Mouse (Mus musculus) gastrocnemius, postnatal 25 days (tissue): ENCODE results near the gene Edem2. TPM values are rescaled to one million over a fixed set of nuclear protein-coding genes. Genes with fewer than 3 reads are reported as not detected.

Experiments
- DNase-seq: peaks from one replicate; pipeline ENCODE4 v3.0.0; 2022
- total RNA-seq, 2 experiments: library from RNA; stranded (reverse); gene quantifications; 1 replicate in 1 of 2; 2 replicates in 1 of 2; pipeline ENCODE4 v1.2.3; 2021

The Edem2 gene
- total RNA-seq, 2 experiments from 2014 or later: 3.9 to 5.0 TPM

- DNase-seq: no peak
Measured at GRCm38 (mm10) chr2:155687746-155688145, 41.5 kb downstream of the Edem2 start.

GRCm38 (mm10) chr2:155686572-155686971, 42.7 kb downstream of the Edem2 start:
- DNase-seq: no peak

- DNase-seq: no peak
Measured at GRCm38 (mm10) chr2:155683821-155684220, 45.5 kb downstream of the Edem2 start.

- no peak for DNase-seq
Measured at GRCm38 (mm10) chr2:155683137-155683536, 46.1 kb downstream of the Edem2 start.

- DNase-seq: no peak
Measured at GRCm38 (mm10) chr2:155681874-155682273, 47.4 kb downstream of the Edem2 start.

GRCm38 (mm10) chr2:155681194-155681593, 48.1 kb downstream of the Edem2 start:
- no peak for DNase-seq

GRCm38 (mm10) chr2:155680591-155680990, 48.7 kb downstream of the Edem2 start:
- no peak for DNase-seq

GRCm38 (mm10) chr2:155679586-155680110, 49.6 kb downstream of the Edem2 start:
- no peak for DNase-seq

- no peak for DNase-seq
Measured at GRCm38 (mm10) chr2:155675118-155675517, 54.2 kb downstream of the Edem2 start.

- DNase-seq: peak; percentile 33
Measured at GRCm38 (mm10) chr2:155673546-155673945, 55.7 kb downstream of the Edem2 start.

GRCm38 (mm10) chr2:155671236-155671635, 58.0 kb downstream of the Edem2 start:
- no peak for DNase-seq

GRCm38 (mm10) chr2:155668461-155668860, 60.8 kb downstream of the Edem2 start:
- DNase-seq: no peak

GRCm38 (mm10) chr2:155667881-155668280, 61.4 kb downstream of the Edem2 start:
- DNase-seq: no peak

GRCm38 (mm10) chr2:155663910-155664460, 65.3 kb downstream of the Edem2 start:
- DNase-seq: no peak

- no peak for DNase-seq
Measured at GRCm38 (mm10) chr2:155663097-155663496, 66.2 kb downstream of the Edem2 start.

- no peak for DNase-seq
Measured at GRCm38 (mm10) chr2:155662390-155662789, 66.9 kb downstream of the Edem2 start.

- DNase-seq: no peak
Measured at GRCm38 (mm10) chr2:155655759-155656372, 73.4 kb downstream of the Edem2 start.

GRCm38 (mm10) chr2:155652618-155653017, 76.7 kb downstream of the Edem2 start:
- DNase-seq: no peak

Other genes with a start within 250 kb of the Edem2 start
- gene Acss2, start 211.5 kb downstream of the Edem2 start, total RNA-seq: 10 to 100 TPM; 27.0 to 31.2 TPM
- under 1 TPM; 0.41 to 0.80 TPM for gene Ggt7, start 211.2 kb downstream of the Edem2 start, total RNA-seq
- gene Gss, start 136.7 kb downstream of the Edem2 start, total RNA-seq: 1 to 10 TPM; 5.6 to 5.9 TPM
- 1 to 10 TPM in 1 of 2 experiments, under 1 TPM in 1; 0.88 to 5.0 TPM for gene Myh7b, start 118.3 kb downstream of the Edem2 start, total RNA-seq
- gene Trpc4ap, start 37.1 kb downstream of the Edem2 start, total RNA-seq: 10 to 100 TPM; 84.3 to 86.1 TPM
- gene Gm17581, start 6.4 kb upstream of the Edem2 start, total RNA-seq: not detected
- gene Procr, start 21.6 kb upstream of the Edem2 start, total RNA-seq: 10 to 100 TPM in 1 of 2 experiments, 1 to 10 TPM in 1; 5.9 to 12.4 TPM
- not detected for gene Mmp24, start 45.9 kb upstream of the Edem2 start, total RNA-seq
- gene BC029722, start 90.0 kb upstream of the Edem2 start, total RNA-seq: 10 to 100 TPM; 22.3 to 25.3 TPM
- 10 to 100 TPM; 38.6 to 45.3 TPM for gene Eif6, start 97.5 kb upstream of the Edem2 start, total RNA-seq
- gene Fam83c, start 105.4 kb upstream of the Edem2 start, total RNA-seq: not detected
- 100 to 1,000 TPM; 140 to 156 TPM for gene Uqcc1, start 200.8 kb upstream of the Edem2 start, total RNA-seq
- gene Gm15557, start 211.3 kb upstream of the Edem2 start, total RNA-seq: not detected
- not detected for gene Gdf5, start 215.9 kb upstream of the Edem2 start, total RNA-seq
- 1 to 10 TPM; 3.6 to 5.9 TPM for gene Cep250, start 227.0 kb upstream of the Edem2 start, total RNA-seq